Mouse (Mus musculus) gonadal fat pad, adult 2 months (tissue): ENCODE measurements around the gene Wdr53. TPM values are rescaled to one million over a fixed set of nuclear protein-coding genes. Genes with fewer than 3 reads are reported as not detected.
"Not testable (repeated sequence)": the region's sequence is repeated elsewhere in the genome, so short reads cannot be mapped to it uniquely, and the experiment has no call there.

ENCODE experiments used
- DNase-seq: peaks from one replicate; pipeline ENCODE4 v3.0.0-alpha.2; 2012; ENCODE audit warnings: low read depth
- polyA plus RNA-seq: library from polyadenylated mRNA; depleted of rRNA; stranded (reverse); fragments of >200 nt; gene quantifications from 2 replicates; pipeline ENCODE4 v1.2.3, GENCODE M21; 2012; rRNA removed

Gene Wdr53
- 9.1 and 9.5 TPM in 2 replicates for polyA plus RNA-seq

GRCm38 (mm10) chr16:32246952-32247370 is at the start of gene Wdr53, which contains the start of gene Fbxo45:
Gene Wdr53 (plus strand): TSS chr16:32247227.
Gene Fbxo45 (minus strand): TSS chr16:32247158.
- DNase-seq, result peak; percentile 61

- DNase-seq, result no peak
Observed at GRCm38 (mm10) chr16:32200256-32201003, 46.6 kb upstream of the Wdr53 start.

GRCm38 (mm10) chr16:32201004-32201325 is 46.1 kb upstream of the Wdr53 start:
- no peak for DNase-seq

GRCm38 (mm10) chr16:32202681-32203080 is 44.3 kb upstream of the Wdr53 start:
- DNase-seq, result no peak

- no peak for DNase-seq
Observed at GRCm38 (mm10) chr16:32204902-32205301, 42.1 kb upstream of the Wdr53 start.

GRCm38 (mm10) chr16:32214156-32214555 is 32.9 kb upstream of the Wdr53 start:
- DNase-seq, result no peak

GRCm38 (mm10) chr16:32214804-32215576 is 32.0 kb upstream of the Wdr53 start:
- DNase-seq, result no peak

GRCm38 (mm10) chr16:32221803-32222202 is 25.2 kb upstream of the Wdr53 start:
- DNase-seq, result no peak

- no peak for DNase-seq
Observed at GRCm38 (mm10) chr16:32222399-32222798, 24.6 kb upstream of the Wdr53 start.

- not testable (repeated sequence) for DNase-seq
Observed at GRCm38 (mm10) chr16:32232050-32232449, 15.0 kb upstream of the Wdr53 start.

GRCm38 (mm10) chr16:32237930-32238680 is 8.9 kb upstream of the Wdr53 start:
- DNase-seq, result no peak

GRCm38 (mm10) chr16:32239428-32240312 is 7.4 kb upstream of the Wdr53 start:
- DNase-seq, result no peak

GRCm38 (mm10) chr16:32243901-32244300 is 3.1 kb upstream of the Wdr53 start:
- no peak for DNase-seq

- DNase-seq, result no peak
Observed at GRCm38 (mm10) chr16:32246351-32246791, 656 bp upstream of the Wdr53 start.

- DNase-seq, result not testable (repeated sequence)
Observed at GRCm38 (mm10) chr16:32264225-32264624, 17.2 kb downstream of the Wdr53 start.

- no peak for DNase-seq
Observed at GRCm38 (mm10) chr16:32271291-32271690, 24.3 kb downstream of the Wdr53 start, which contains the start of gene Smco1. Gene Smco1 (plus strand): TSS chr16:32271468.

- no peak for DNase-seq
Observed at GRCm38 (mm10) chr16:32273338-32273737, 26.3 kb downstream of the Wdr53 start.

GRCm38 (mm10) chr16:32275041-32275440 is 28.0 kb downstream of the Wdr53 start:
- DNase-seq, result no peak

GRCm38 (mm10) chr16:32275830-32276229 is 28.8 kb downstream of the Wdr53 start:
- no peak for DNase-seq

GRCm38 (mm10) chr16:32277308-32278256 is 30.6 kb downstream of the Wdr53 start, which contains the start of gene Rnf168:
Gene Rnf168 (plus strand): TSS chr16:32277459.
- DNase-seq, result no peak
